ENCODE assay signal across 8 mouse cellular contexts in the genomic region with DNA sequence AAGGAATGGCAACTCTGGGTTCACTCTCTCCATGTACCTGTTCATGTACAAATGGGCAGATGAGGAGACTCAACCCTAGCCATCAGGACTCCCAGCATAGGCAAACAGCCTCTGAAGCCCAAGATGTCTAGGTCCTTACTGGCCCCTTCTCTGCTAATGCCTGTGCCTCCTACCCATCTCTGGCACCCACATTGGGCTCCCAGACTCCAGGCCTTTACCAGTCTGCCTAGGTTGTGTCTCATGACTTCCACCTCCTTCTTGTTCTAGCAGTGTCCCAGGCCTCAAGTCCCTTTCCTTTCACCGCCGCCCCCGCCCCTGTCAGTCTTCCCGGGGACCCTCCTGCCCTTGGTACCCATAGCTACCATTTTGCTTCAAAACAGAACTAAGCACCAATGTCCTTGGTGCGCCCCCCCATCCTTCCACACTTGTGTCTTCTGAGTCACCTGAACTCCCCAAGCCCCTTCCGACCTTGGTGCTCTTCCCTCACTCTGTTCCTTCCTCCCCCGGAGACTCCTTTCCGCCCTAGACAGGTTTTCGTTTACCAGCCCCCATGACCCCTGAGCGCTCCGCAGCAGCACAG. TPM values are rescaled to one million over a fixed set of nuclear protein-coding genes. Genes with fewer than 3 reads are reported as not detected.
DNase-seq lines count a peak whose midpoint lies in the region; ATAC-seq and TF ChIP-seq lines count a peak whose summit lies in the region.

No protein-coding gene starts in this region.

- peak overlapping the region; percentile 75 for H3K4me2 ChIP-seq in heart, embryonic 16.5 days (ENCODE audit: low read depth, low read length)

- H3K4me3 ChIP-seq in layer of hippocampus, adult 2 months = peak overlapping the region; percentile 72
- H3K4me3 ChIP-seq in brown adipose tissue, adult 24 weeks (ENCODE audit: insufficient read depth, low read depth, low read length) = peak overlapping the region; percentile 95
- peak overlapping the region; percentile 78 for H3K4me3 ChIP-seq in heart, embryonic 16.5 days (ENCODE audit: low read length)
- peak overlapping the region; percentile 75 for H3K4me3 ChIP-seq in midbrain, embryonic 10.5 days

- H3K4me1 ChIP-seq in brown adipose tissue, adult 24 weeks (ENCODE audit: control insufficient read depth, insufficient read depth, insufficient read length, low read length) = peaks cover 12% of the 10 kb centered on the region; the same call in 1 of the 2 replicates
- peaks cover 54% of the 10 kb centered on the region for H3K4me1 ChIP-seq in heart, embryonic 16.5 days (ENCODE audit: control insufficient read depth, insufficient read depth, low read length)
- peaks cover 26% of the 10 kb centered on the region for H3K4me1 ChIP-seq in midbrain, embryonic 10.5 days

- no peaks in the 10 kb centered on the region for H3K9me3 ChIP-seq in heart, embryonic 16.5 days (replicated peaks; ENCODE audit: control insufficient read depth, low read length)
- H3K9me3 ChIP-seq in midbrain, embryonic 10.5 days (replicated peaks) = no peaks in the 10 kb centered on the region

- H3K27ac ChIP-seq in layer of hippocampus, adult 2 months = peak overlapping the region; percentile 94
- H3K27ac ChIP-seq in brown adipose tissue, adult 24 weeks (replicated peaks; ENCODE audit: low read depth, low read length) = peak overlapping the region; percentile 73
- peak overlapping the region; percentile 87 for H3K27ac ChIP-seq in heart, embryonic 16.5 days (ENCODE audit: low read length)
- H3K27ac ChIP-seq in midbrain, embryonic 10.5 days (replicated peaks) = peak overlapping the region; percentile 85

- 0 out of 2 replicates have a peak, but pooled peaks cover 1% of the 10 kb centered on the region for H3K36me3 ChIP-seq in heart, embryonic 16.5 days (ENCODE audit: control insufficient read depth, insufficient read depth)
- no peaks in the 10 kb centered on the region for H3K36me3 ChIP-seq in midbrain, embryonic 10.5 days

- no peak for TF ChIP-seq CTCF in layer of hippocampus, adult 2 months (conservative IDR thresholded peaks at IDR 0.05)

- WGBS in heart, embryonic 16.5 days = 25% methylated on average over 11 of the region's 11 CpGs
- WGBS in midbrain, embryonic 10.5 days = 26% methylated on average over 11 of the region's 11 CpGs

- intact Hi-C loops in left cerebral cortex, postnatal 14 days (cut with DNase I) = no loop called here

- peak overlapping the region; percentile 93 for H3K9ac ChIP-seq in heart, embryonic 16.5 days (ENCODE audit: low read length)

- DNase-seq in layer of hippocampus, adult 2 months (ENCODE audit: low spot score in 2 of 2) = no peak
- DNase-seq in layer of hippocampus, postnatal 10 days (ENCODE audit: low spot score in 2 of 2) = no peak
- DNase-seq in midbrain, embryonic 10.5 days (ENCODE audit: low spot score) = peak; percentile 14
- no peak for DNase-seq in cerebellum, adult 9-10 months
- no peak for DNase-seq in layer of hippocampus, postnatal 25 days (ENCODE audit: extremely low spot score in 1 of 2, low spot score in 1 of 2)
- no peak for DNase-seq in left cerebral cortex, postnatal 14 days (ENCODE audit: low spot score in 2 of 2)

- ATAC-seq in heart, embryonic 16.5 days (replicated peaks; ENCODE audit: extremely low read depth, insufficient read depth, low FRiP score) = 0 out of 2 replicates have a peak, but pooled peaks have one; percentile 2

- no peaks in the 10 kb centered on the region for H3K27me3 ChIP-seq in heart, embryonic 16.5 days (ENCODE audit: control insufficient read depth, insufficient read depth, low read length)
- H3K27me3 ChIP-seq in midbrain, embryonic 10.5 days (ENCODE audit: low read depth, poor library complexity, severe bottlenecking) = peaks cover 42% of the 10 kb centered on the region

RNA-seq across cellular contexts. Expression of a gene that starts 0.7 kb away (rescaled TPM):
- total RNA-seq in layer of hippocampus, adult 2 months (2021) = 10 to 100 TPM; 46.2 to 46.9 TPM
- total RNA-seq in layer of hippocampus, postnatal 10 days (2021) = 10 to 100 TPM; 40.6 to 41.3 TPM
- 17.1 and 29.6 TPM in 2 replicates for polyA plus RNA-seq in brown adipose tissue, adult 24 weeks (2012; ENCODE audit: insufficient read depth, insufficient read length, missing spikeins)
- polyA plus RNA-seq in heart, embryonic 16.5 days (2015; fragmentation: Nextera tagmentation; extraction: Ambion mirVana) = 57.8 and 61.8 TPM in 2 replicates
- 3.0 and 5.1 TPM in 2 replicates for polyA plus RNA-seq in midbrain, embryonic 10.5 days (2016; fragmentation: Nextera tagmentation; extraction: Ambion mirVana)
- total RNA-seq in layer of hippocampus, postnatal 25 days (2021) = 10 to 100 TPM; 39.1 to 44.3 TPM
- 10 to 100 TPM; 31.4 to 31.9 TPM for total RNA-seq in left cerebral cortex, postnatal 14 days (2021)

RNA-seq across cellular contexts. Expression of a gene that starts 29.1 kb away (rescaled TPM):
- 10 to 100 TPM; 55.1 to 55.8 TPM for total RNA-seq in layer of hippocampus, adult 2 months (2021)
- total RNA-seq in layer of hippocampus, postnatal 10 days (2021) = 10 to 100 TPM; 43.6 to 60.6 TPM
- 6.9 and 7.9 TPM in 2 replicates for polyA plus RNA-seq in brown adipose tissue, adult 24 weeks (2012; ENCODE audit: insufficient read depth, insufficient read length, missing spikeins)
- 28.5 and 29.7 TPM in 2 replicates for polyA plus RNA-seq in heart, embryonic 16.5 days (2015; fragmentation: Nextera tagmentation; extraction: Ambion mirVana)
- 67.4 and 88.4 TPM in 2 replicates for polyA plus RNA-seq in midbrain, embryonic 10.5 days (2016; fragmentation: Nextera tagmentation; extraction: Ambion mirVana)
- total RNA-seq in layer of hippocampus, postnatal 25 days (2021) = 10 to 100 TPM; 46.4 to 51.4 TPM
- 10 to 100 TPM; 40.5 to 52.0 TPM for total RNA-seq in left cerebral cortex, postnatal 14 days (2021)

RNA-seq across cellular contexts. Expression of a gene that starts 34.3 kb away (rescaled TPM):
- 10 to 100 TPM; 15.3 to 18.3 TPM for total RNA-seq in layer of hippocampus, adult 2 months (2021)
- total RNA-seq in layer of hippocampus, postnatal 10 days (2021) = 10 to 100 TPM; 11.9 to 16.1 TPM
- 7.1 and 12.7 TPM in 2 replicates for polyA plus RNA-seq in brown adipose tissue, adult 24 weeks (2012; ENCODE audit: insufficient read depth, insufficient read length, missing spikeins)
- polyA plus RNA-seq in heart, embryonic 16.5 days (2015; fragmentation: Nextera tagmentation; extraction: Ambion mirVana) = 15.4 and 20.0 TPM in 2 replicates
- polyA plus RNA-seq in midbrain, embryonic 10.5 days (2016; fragmentation: Nextera tagmentation; extraction: Ambion mirVana) = 14.2 and 15.9 TPM in 2 replicates
- total RNA-seq in layer of hippocampus, postnatal 25 days (2021) = 10 to 100 TPM; 17.7 to 18.7 TPM
- total RNA-seq in left cerebral cortex, postnatal 14 days (2021) = 10 to 100 TPM; 11.8 to 13.5 TPM
